Mouse (Mus musculus) macrophage (primary cell): Measurements from ENCODE around the gene Nfkbia. TPM values are rescaled to one million over a fixed set of nuclear protein-coding genes. Genes with fewer than 3 reads are reported as not detected.

Experiments used
- H3K27ac ChIP-seq: fragments of 350-480 bp; formaldehyde crosslinking; 2 replicates; pipeline ENCODE4 v1.9.0; 2021
- H3K36me3 ChIP-seq: fragments of 350-480 bp; formaldehyde crosslinking; 2 replicates; pipeline ENCODE4 v1.9.0; 2021; ENCODE audit errors: inconsistent target
- H3K4me3 ChIP-seq: fragments of 350-480 bp; formaldehyde crosslinking; 2 replicates; pipeline ENCODE4 v1.9.0; 2021; ENCODE audit errors: inconsistent target
- H3K79me2 ChIP-seq: fragments of 350-480 bp; formaldehyde crosslinking; 2 replicates; pipeline ENCODE4 v1.9.0; 2021; ENCODE audit errors: inconsistent target
- WGBS: methylation state at CpG from one replicate; pipeline ENCODE4 v1.1.7; 2026; ENCODE audit warnings: inconsistent platforms; ENCODE audit not compliant: missing documents; 5-methylcytosine and 5-hydroxymethylcytosine counted together
- polyA plus RNA-seq: library from polyadenylated mRNA; stranded (reverse); fragments of 250-400 nt; gene quantifications from 3 replicates; pipeline ENCODE4 v1.2.4, GENCODE M21; 2018; ENCODE audit warnings: inconsistent platforms

The Nfkbia gene
- polyA plus RNA-seq, 1 experiment from 2014 or later, result 33.4 TPM

GRCm38 (mm10) chr12:55484079-55484774 lies 8.2 kb downstream of the Nfkbia start:
- no peak overlapping the region for H3K27ac ChIP-seq
- no peaks in the 10 kb centered on the region; the same call in 1 of the 2 replicates for H3K36me3 ChIP-seq
- H3K4me3 ChIP-seq, result no peak overlapping the region
- H3K79me2 ChIP-seq, result peaks cover 1% of the 10 kb centered on the region; the same call in 1 of the 2 replicates
- 78% methylated on average over 10 of the region's 10 CpGs for WGBS

- WGBS, result 95% methylated on average over 5 of the region's 5 CpGs
- no peak overlapping the region for H3K27ac ChIP-seq
- no peaks in the 10 kb centered on the region for H3K79me2 ChIP-seq
- no peaks in the 10 kb centered on the region; the same call in 1 of the 2 replicates for H3K36me3 ChIP-seq
- no peak overlapping the region for H3K4me3 ChIP-seq
These were observed 8.9 kb downstream of the Nfkbia start for GRCm38 (mm10) chr12:55483591-55483990.

GRCm38 (mm10) chr12:55482732-55483131 lies 9.7 kb downstream of the Nfkbia start:
- Histone ChIP-seq H3K79me2 (no peaks in the 10 kb centered on the region), H3K27ac (no peak overlapping the region), H3K4me3 (no peak overlapping the region), H3K36me3 (no peaks in the 10 kb centered on the region; the same call in 1 of the 2 replicates)
- WGBS, result 90% methylated on average over 10 of the region's 10 CpGs

GRCm38 (mm10) chr12:55481739-55482138 lies 10.7 kb downstream of the Nfkbia start:
- no peak overlapping the region for H3K4me3 ChIP-seq
- no peaks in the 10 kb centered on the region; the same call in 1 of the 2 replicates for H3K36me3 ChIP-seq
- H3K79me2 ChIP-seq, result no peaks in the 10 kb centered on the region
- 97% methylated on average over 4 of the region's 4 CpGs for WGBS
- no peak overlapping the region for H3K27ac ChIP-seq

GRCm38 (mm10) chr12:55480471-55481153 lies 11.8 kb downstream of the Nfkbia start:
- no peak overlapping the region for H3K4me3 ChIP-seq
- 92% methylated on average over 2 of the region's 2 CpGs for WGBS
- no peak overlapping the region for H3K27ac ChIP-seq
- no peaks in the 10 kb centered on the region for H3K36me3 ChIP-seq
- H3K79me2 ChIP-seq, result no peaks in the 10 kb centered on the region

GRCm38 (mm10) chr12:55478901-55479300 lies 13.5 kb downstream of the Nfkbia start:
- no peaks in the 10 kb centered on the region for H3K79me2 ChIP-seq
- no peak overlapping the region for H3K4me3 ChIP-seq
- WGBS, result 83% methylated on average over 3 of the region's 3 CpGs
- no peaks in the 10 kb centered on the region for H3K36me3 ChIP-seq
- H3K27ac ChIP-seq, result no peak overlapping the region

- 23% methylated on average over 13 of the region's 13 CpGs for WGBS
- H3K27ac ChIP-seq, result peak overlapping the region; percentile 79
- H3K4me3 ChIP-seq, result no peak overlapping the region
- no peaks in the 10 kb centered on the region for H3K79me2 ChIP-seq
- H3K36me3 ChIP-seq, result no peaks in the 10 kb centered on the region
These were observed 18.3 kb downstream of the Nfkbia start for GRCm38 (mm10) chr12:55474209-55474583.

GRCm38 (mm10) chr12:55473250-55474208 lies 18.9 kb downstream of the Nfkbia start:
- Histone ChIP-seq H3K79me2 (no peaks in the 10 kb centered on the region), H3K4me3 (no peak overlapping the region), H3K27ac (peak overlapping the region; percentile 79), H3K36me3 (no peaks in the 10 kb centered on the region)
- WGBS, result 17% methylated on average over 8 of the region's 8 CpGs

- H3K79me2 ChIP-seq, result no peaks in the 10 kb centered on the region
- 90% methylated on average over 8 of the region's 9 CpGs for WGBS
- no peaks in the 10 kb centered on the region for H3K36me3 ChIP-seq
- H3K27ac ChIP-seq, result no peak overlapping the region
- H3K4me3 ChIP-seq, result no peak overlapping the region
These were observed 21.1 kb downstream of the Nfkbia start for GRCm38 (mm10) chr12:55471344-55471743.

GRCm38 (mm10) chr12:55470442-55470841 lies 22.0 kb downstream of the Nfkbia start:
- WGBS, result 94% methylated on average over 5 of the region's 5 CpGs

GRCm38 (mm10) chr12:55467331-55468180 lies 24.9 kb downstream of the Nfkbia start:
- Histone ChIP-seq H3K4me3 (no peak overlapping the region), H3K79me2 (no peaks in the 10 kb centered on the region), H3K27ac (peak overlapping the region; percentile 95), H3K36me3 (no peaks in the 10 kb centered on the region)
- 92% methylated on average over 10 of the region's 10 CpGs for WGBS

More at GRCm38 (mm10) chr12:55470442-55470841, 22.0 kb downstream of the Nfkbia start:
- Histone ChIP-seq H3K27ac (no peak overlapping the region), H3K4me3 (no peak overlapping the region), H3K36me3 (no peaks in the 10 kb centered on the region), H3K79me2 (no peaks in the 10 kb centered on the region)

GRCm38 (mm10) chr12:55466816-55467215 lies 25.6 kb downstream of the Nfkbia start:
- 47% methylated on average over 5 of the region's 5 CpGs for WGBS
- no peaks in the 10 kb centered on the region for H3K79me2 ChIP-seq
- no peak overlapping the region for H3K4me3 ChIP-seq
- no peaks in the 10 kb centered on the region for H3K36me3 ChIP-seq
- H3K27ac ChIP-seq, result peak overlapping the region; percentile 95

- Histone ChIP-seq H3K4me3 (no peak overlapping the region), H3K36me3 (no peaks in the 10 kb centered on the region), H3K79me2 (no peaks in the 10 kb centered on the region), H3K27ac (peak overlapping the region; percentile 95)
- 43% methylated on average over 7 of the region's 7 CpGs for WGBS
These were observed 26.3 kb downstream of the Nfkbia start for GRCm38 (mm10) chr12:55466088-55466701.
